Mouse (Mus musculus) liver, adult 2 months (tissue): ENCODE measurements around the gene Apoe. TPM values are rescaled to one million over a fixed set of nuclear protein-coding genes. Genes with fewer than 3 reads are reported as not detected.

ENCODE experiments used
- DNase-seq: peaks from one replicate; pipeline ENCODE4 v3.0.0-alpha.2; 2011; ENCODE audit warnings: low read depth, low spot score; ENCODE audit errors: extremely low read depth
- H3K27ac ChIP-seq: fragments of 200-500 bp; replicated peaks from 2 replicates; pipeline ENCODE4 v1.5.1; 2012; ENCODE audit warnings: low read depth, mild to moderate bottlenecking, control low read depth, inconsistent platforms, low read length; ENCODE audit not compliant: insufficient read depth
- H3K27me3 ChIP-seq: fragments of 200-500 bp; 2 replicates; pipeline ENCODE4 v1.6.1; 2012; ENCODE audit warnings: mild to moderate bottlenecking, moderate library complexity, low read length, inconsistent platforms; ENCODE audit not compliant: control insufficient read depth, insufficient read depth
- H3K36me3 ChIP-seq: fragments of 200-500 bp; 2 replicates; pipeline ENCODE4 v1.6.1; 2012; ENCODE audit warnings: low read length, inconsistent platforms; ENCODE audit not compliant: control insufficient read depth, insufficient read depth
- H3K4me1 ChIP-seq: fragments of 200-500 bp; 2 replicates; pipeline ENCODE4 v1.6.1; 2011; ENCODE audit warnings: low read length; ENCODE audit not compliant: control insufficient read depth, insufficient read depth
- H3K4me3 ChIP-seq: fragments of 200-500 bp; 2 replicates; pipeline ENCODE4 v1.5.1; 2011; ENCODE audit warnings: low read depth, mild to moderate bottlenecking, control low read depth, low read length, moderate library complexity; ENCODE audit not compliant: insufficient read depth
- H3K79me2 ChIP-seq: fragments of 200-500 bp; 2 replicates; pipeline ENCODE4 v1.6.1; 2012; ENCODE audit warnings: inconsistent platforms, mild to moderate bottlenecking, low read length, moderate library complexity; ENCODE audit not compliant: control insufficient read depth, insufficient read depth
- H3K9ac ChIP-seq: fragments of 200-500 bp; 2 replicates; pipeline ENCODE4 v1.6.1; 2012; ENCODE audit warnings: low read depth, mild to moderate bottlenecking, control low read depth, inconsistent platforms, low read length
- CTCF ChIP-seq: fragments of 200-500 bp; IDR thresholded peaks from 2 replicates; pipeline ENCODE4 v1.5.1; 2011; ENCODE audit warnings: low read depth, low read length, control low read depth
- POLR2A ChIP-seq: fragments of 200-500 bp; IDR thresholded peaks from 2 replicates; pipeline ENCODE4 v1.6.1; 2011; ENCODE audit warnings: low read length, control low read depth; ENCODE audit not compliant: insufficient read depth; ENCODE audit errors: extremely low read depth
- WGBS: fragments of 180-500 bp; shearing (Covaris S2); methylation state at CpG from one replicate; pipeline ENCODE4 v1.1.7; 2018; 5-methylcytosine and 5-hydroxymethylcytosine counted together
- polyA plus RNA-seq: library from polyadenylated mRNA; depleted of rRNA; stranded (reverse); fragments of >200 nt; gene quantifications from 2 replicates; pipeline ENCODE4 v1.2.3, GENCODE M21; 2012
- total RNA-seq: library from RNA; depleted of rRNA; stranded (reverse); fragments of >200 nt; gene quantifications from 2 replicates; pipeline ENCODE4 v1.2.3, GENCODE M21; 2014

Apoe gene
- total and polyA plus RNA-seq, 2 experiments = 25,019 to 39,394 TPM

DNA sequence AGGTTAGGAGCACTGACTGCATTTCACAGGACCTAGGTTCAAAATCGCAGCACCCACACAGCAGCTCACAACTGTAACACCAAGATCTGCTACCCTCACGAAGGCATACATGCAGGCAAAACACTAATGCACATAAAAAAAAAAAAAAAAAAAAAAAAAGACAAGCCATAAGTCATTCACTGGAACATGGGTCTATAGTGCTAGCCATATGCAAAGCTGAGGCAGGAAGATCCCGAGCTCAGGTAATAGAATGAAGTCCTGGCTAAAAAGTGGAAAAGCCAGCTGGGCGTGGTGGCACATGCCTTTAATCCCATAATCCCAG, 800 bp upstream of the Apoe start:
- Histone ChIP-seq H3K4me1 (peaks cover 30% of the 10 kb centered on the region), H3K9ac (peak overlapping the region; percentile 62; the same call in 1 of the 2 replicates), H3K27me3 (no peaks in the 10 kb centered on the region), H3K79me2 (peaks cover 16% of the 10 kb centered on the region), H3K4me3 (peak overlapping the region; percentile 5), H3K27ac (peak overlapping the region; percentile 80), H3K36me3 (peaks cover 20% of the 10 kb centered on the region)
- DNase-seq = no peak
- TF ChIP-seq POLR2A (no peak), CTCF (no peak)
- WGBS = 46% methylated on average over 4 of the region's 4 CpGs

GRCm38 (mm10) chr7:19697949-19698906, 760 bp downstream of the Apoe start:
- Histone ChIP-seq H3K27ac (peak overlapping the region; percentile 80), H3K9ac (peak overlapping the region; percentile 89), H3K4me1 (peaks cover 38% of the 10 kb centered on the region), H3K36me3 (peaks cover 20% of the 10 kb centered on the region), H3K79me2 (peaks cover 16% of the 10 kb centered on the region), H3K4me3 (peak overlapping the region; percentile 90), H3K27me3 (no peaks in the 10 kb centered on the region)
- whole genome bisulfite sequencing = 1% methylated on average over 28 of the region's 28 CpGs
- TF ChIP-seq POLR2A = peak; percentile 44; the same call in 1 of the 2 replicates
- TF ChIP-seq CTCF = peak; percentile 64
- DNase-seq = peak; percentile 75

DNA sequence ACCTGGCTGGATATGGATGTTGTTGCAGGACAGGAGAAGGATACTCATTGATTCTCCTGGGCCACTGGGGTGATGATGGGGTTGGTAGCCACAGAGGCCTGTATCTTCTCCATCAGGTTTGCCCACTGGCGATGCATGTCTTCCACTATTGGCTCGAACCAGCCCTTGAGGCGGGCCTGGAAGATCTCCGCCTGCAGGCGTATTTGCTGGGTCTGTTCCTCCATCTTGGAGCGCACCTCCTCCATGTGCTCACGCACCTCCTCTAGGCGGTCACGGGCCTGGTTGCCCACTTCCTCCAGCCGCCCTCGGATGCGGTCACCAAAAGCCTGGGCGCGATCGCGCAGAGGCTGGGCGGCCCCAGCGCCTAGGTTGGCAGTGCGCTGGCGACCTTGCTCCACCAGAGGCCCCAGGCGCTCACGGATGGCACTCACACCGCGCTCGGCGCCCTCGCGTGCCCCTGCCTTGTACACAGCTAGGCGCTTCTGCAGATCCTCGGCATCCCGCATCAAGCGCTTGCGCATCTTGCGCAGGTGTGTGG, 2.6 kb downstream of the Apoe start:
- Histone ChIP-seq H3K9ac (peak overlapping the region; percentile 89), H3K27me3 (no peaks in the 10 kb centered on the region), H3K27ac (peak overlapping the region; percentile 80), H3K4me3 (peak overlapping the region; percentile 90), H3K79me2 (peaks cover 16% of the 10 kb centered on the region), H3K36me3 (peaks cover 20% of the 10 kb centered on the region), H3K4me1 (peaks cover 23% of the 10 kb centered on the region)
- TF ChIP-seq CTCF (no peak; the same call in 1 of the 2 replicates), POLR2A (no peak)
- 28% methylated on average over 34 of the region's 34 CpGs for WGBS
- peak; percentile 57 for DNase-seq

DNA sequence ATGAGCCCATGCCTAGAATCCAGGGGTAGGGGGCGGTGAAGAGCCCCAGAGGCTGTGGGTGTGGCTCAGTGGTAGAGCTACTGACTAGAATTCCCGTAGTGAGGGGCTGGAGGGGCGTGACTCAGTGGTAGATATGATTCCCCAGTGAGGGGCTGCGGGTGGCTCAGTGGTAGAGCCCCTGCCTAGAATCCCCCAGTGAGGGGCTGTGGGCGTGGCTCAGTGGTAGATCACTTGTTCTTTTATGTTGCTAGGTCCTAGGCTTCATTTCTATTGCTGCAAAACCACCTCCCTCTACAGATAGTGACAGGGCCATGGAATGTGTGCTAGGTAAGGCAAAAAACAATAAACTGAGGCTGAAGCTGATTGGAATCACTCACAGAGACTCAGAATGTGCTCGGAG, 3.1 kb downstream of the Apoe start:
- H3K27ac ChIP-seq = peak overlapping the region; percentile 80
- H3K79me2 ChIP-seq = peaks cover 16% of the 10 kb centered on the region
- H3K4me3 ChIP-seq = peak overlapping the region; percentile 90
- 27% methylated on average over 6 of the region's 6 CpGs for WGBS
- peak; percentile 25 for TF ChIP-seq CTCF
- TF ChIP-seq POLR2A = 0 out of 2 replicates have a peak, but pooled peaks have one; percentile 13
- H3K36me3 ChIP-seq = peaks cover 20% of the 10 kb centered on the region
- H3K4me1 ChIP-seq = peaks cover 24% of the 10 kb centered on the region
- H3K27me3 ChIP-seq = no peaks in the 10 kb centered on the region
- DNase-seq = no peak
- peak overlapping the region; percentile 89 for H3K9ac ChIP-seq

DNA sequence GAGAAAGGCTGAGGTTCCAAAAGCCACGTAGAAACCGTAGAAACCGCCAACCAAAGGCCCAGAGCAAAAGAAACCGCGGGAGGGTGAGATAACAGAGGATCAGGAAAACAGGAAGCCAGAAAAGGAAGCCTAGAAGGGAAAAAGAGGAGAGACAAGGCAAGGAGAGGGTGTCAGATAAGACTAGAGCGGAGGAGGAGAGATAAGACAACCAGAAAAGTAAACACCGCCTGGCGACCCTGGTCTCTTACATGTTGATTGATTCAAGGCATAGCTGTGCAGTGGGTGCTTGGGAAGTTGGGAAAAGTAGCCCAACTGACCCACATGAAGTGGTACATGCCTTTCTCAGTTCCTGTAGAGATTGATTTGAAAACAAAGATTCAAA, 3.8 kb downstream of the Apoe start:
- Histone ChIP-seq H3K27ac (peak overlapping the region; percentile 80), H3K4me3 (no peak overlapping the region), H3K36me3 (peaks cover 20% of the 10 kb centered on the region), H3K9ac (peak overlapping the region; percentile 43), H3K27me3 (no peaks in the 10 kb centered on the region), H3K79me2 (peaks cover 16% of the 10 kb centered on the region), H3K4me1 (peaks cover 23% of the 10 kb centered on the region)
- DNase-seq = peak; percentile 72
- 2% methylated on average over 8 of the region's 8 CpGs for WGBS
- TF ChIP-seq POLR2A = no peak
- no peak for TF ChIP-seq CTCF
